Comparison of ENCODE assay signal across 16 mouse cellular contexts in the genomic region with DNA sequence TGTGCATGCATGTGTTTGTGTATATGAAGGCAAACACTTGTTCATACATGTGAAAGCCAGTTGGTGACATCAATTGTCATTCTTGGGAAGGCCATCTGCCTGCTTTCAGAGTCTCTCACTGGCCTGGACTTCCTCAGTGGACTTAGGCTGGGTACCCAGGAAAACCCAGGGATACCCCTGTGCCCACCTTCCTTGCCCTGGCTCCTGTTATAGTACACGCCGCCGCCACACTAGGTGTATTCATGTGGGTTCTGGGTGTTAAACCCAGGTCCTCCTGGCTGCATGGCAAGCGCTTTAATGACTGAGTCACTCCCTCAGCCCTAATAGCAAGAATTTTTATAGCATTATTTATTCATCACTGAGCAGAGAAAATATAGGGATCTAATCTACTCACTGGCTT.
"Had no signal": no experiment of that assay in that cellular context is flagged by ENCODE, and none has a peak within 500 bp of the region (broad histone marks: within the 10 kb centered on the region; RNA-seq: fewer than 3 reads in every experiment).

No protein-coding gene starts in this region.

- H3K4me1 ChIP-seq: limb, embryonic 10.5 days; limb, embryonic 13.5 days; liver, embryonic 12.5 days; liver, embryonic 15.5 days; lung, embryonic 15.5 days; neural tube, embryonic 12.5 days; neural tube, embryonic 15.5 days had no signal

- ATAC-seq: liver, embryonic 12.5 days had no signal

- H3K4me3 ChIP-seq: layer of hippocampus, adult 2 months; limb, embryonic 10.5 days; limb, embryonic 13.5 days; liver, embryonic 12.5 days; liver, embryonic 15.5 days; lung, embryonic 15.5 days; neural tube, embryonic 12.5 days; neural tube, embryonic 15.5 days had no signal

- H3K9ac ChIP-seq: limb, embryonic 13.5 days; liver, embryonic 12.5 days; liver, embryonic 15.5 days; lung, embryonic 15.5 days; neural tube, embryonic 12.5 days; neural tube, embryonic 15.5 days had no signal

- H3K27ac ChIP-seq: kidney, postnatal 0 days; layer of hippocampus, adult 2 months; limb, embryonic 10.5 days; limb, embryonic 13.5 days; liver, embryonic 12.5 days; liver, embryonic 15.5 days; lung, embryonic 15.5 days; neural tube, embryonic 12.5 days; neural tube, embryonic 15.5 days; stomach, postnatal 0 days had no signal

- H3K9me3 ChIP-seq: limb, embryonic 10.5 days; limb, embryonic 13.5 days; liver, embryonic 12.5 days; liver, embryonic 15.5 days; lung, embryonic 15.5 days; neural tube, embryonic 12.5 days; neural tube, embryonic 15.5 days had no signal

- H3K4me2 ChIP-seq: limb, embryonic 13.5 days; liver, embryonic 12.5 days; liver, embryonic 15.5 days; lung, embryonic 15.5 days; neural tube, embryonic 12.5 days; neural tube, embryonic 15.5 days had no signal

- DNase-seq: kidney, postnatal 25 days; liver; right cerebral cortex, postnatal 14 days; right cerebral cortex, postnatal 4 days; thymus, adult 2 months; thymus, postnatal 4 days had no signal

- H3K27me3 ChIP-seq: limb, embryonic 13.5 days; liver, embryonic 12.5 days; liver, embryonic 15.5 days; lung, embryonic 15.5 days; neural tube, embryonic 12.5 days; neural tube, embryonic 15.5 days had no signal

- H3K36me3 ChIP-seq: limb, embryonic 10.5 days; limb, embryonic 13.5 days; liver, embryonic 12.5 days; liver, embryonic 15.5 days; lung, embryonic 15.5 days; neural tube, embryonic 12.5 days; neural tube, embryonic 15.5 days had no signal
